Mouse (Mus musculus): ENCODE data around the gene Serpina3k. TPM values are rescaled to one million over a fixed set of nuclear protein-coding genes. Genes with fewer than 3 reads are reported as not detected.
"Not testable (repeated sequence)": the region's sequence is repeated elsewhere in the genome, so short reads cannot be mapped to it uniquely, and the experiment has no call there.

Serpina3k gene
- polyA plus RNA-seq, 1 experiment from 2014 or later, result not detected

DNA sequence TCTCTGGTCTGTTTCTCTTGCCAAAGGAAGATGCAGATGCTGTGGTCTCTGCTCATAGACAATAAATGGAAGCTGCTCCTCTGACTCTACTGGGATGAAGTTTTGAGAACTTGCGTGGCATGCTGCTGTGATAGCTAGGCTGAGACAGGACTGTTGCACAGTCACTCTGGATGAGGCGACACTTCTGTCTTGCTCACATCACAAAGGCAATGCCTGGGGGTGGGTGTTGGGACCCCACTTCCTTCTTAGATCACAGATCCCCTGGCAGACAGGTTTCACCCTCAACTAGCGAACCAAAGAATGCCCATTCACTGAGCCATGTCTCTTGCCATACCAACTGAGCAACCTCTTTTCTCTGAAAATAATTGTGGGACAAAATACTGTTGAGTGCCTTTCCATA, 419 bp downstream of the Serpina3k start:
- no peak overlapping the region for H3K4me2 ChIP-seq
- H3K9me3 ChIP-seq (ENCODE audit: control insufficient read depth, low read length), result no peaks in the 10 kb centered on the region
- H3K4me1 ChIP-seq (replicated peaks; ENCODE audit: control insufficient read depth, insufficient read depth, low read length), result no peaks in the 10 kb centered on the region
- no peak overlapping the region for H3K4me3 ChIP-seq (ENCODE audit: low read depth, low read length)
- ATAC-seq (replicated peaks; ENCODE audit: low FRiP score) (no peak), DNase-seq (ENCODE audit: low spot score) (peak; percentile 9)
- no peaks in the 10 kb centered on the region for H3K36me3 ChIP-seq (ENCODE audit: control insufficient read depth, insufficient read depth, low read length)
- H3K9ac ChIP-seq (ENCODE audit: low read depth, low read length), result no peak overlapping the region
- no peak overlapping the region for H3K27ac ChIP-seq (ENCODE audit: low read depth, low read length)
- WGBS, result 81% methylated on average over 3 of the region's 3 CpGs
- no peaks in the 10 kb centered on the region for H3K27me3 ChIP-seq (replicated peaks; ENCODE audit: control insufficient read depth, insufficient read depth, low read length)

- not testable (repeated sequence) for H3K4me2 ChIP-seq; ATAC-seq (replicated peaks; ENCODE audit: low FRiP score); H3K4me1 ChIP-seq (replicated peaks; ENCODE audit: control insufficient read depth, insufficient read depth, low read length); H3K4me3 ChIP-seq (ENCODE audit: low read depth, low read length); H3K36me3 ChIP-seq (ENCODE audit: control insufficient read depth, insufficient read depth, low read length); H3K9ac ChIP-seq (ENCODE audit: low read depth, low read length); H3K9me3 ChIP-seq (ENCODE audit: control insufficient read depth, low read length); H3K27ac ChIP-seq (ENCODE audit: low read depth, low read length); H3K27me3 ChIP-seq (replicated peaks; ENCODE audit: control insufficient read depth, insufficient read depth, low read length)
- DNase-seq (ENCODE audit: low spot score), result peak; percentile 6
Observed at GRCm38 (mm10) chr12:104342489-104342888, 4.2 kb downstream of the Serpina3k start.

DNA sequence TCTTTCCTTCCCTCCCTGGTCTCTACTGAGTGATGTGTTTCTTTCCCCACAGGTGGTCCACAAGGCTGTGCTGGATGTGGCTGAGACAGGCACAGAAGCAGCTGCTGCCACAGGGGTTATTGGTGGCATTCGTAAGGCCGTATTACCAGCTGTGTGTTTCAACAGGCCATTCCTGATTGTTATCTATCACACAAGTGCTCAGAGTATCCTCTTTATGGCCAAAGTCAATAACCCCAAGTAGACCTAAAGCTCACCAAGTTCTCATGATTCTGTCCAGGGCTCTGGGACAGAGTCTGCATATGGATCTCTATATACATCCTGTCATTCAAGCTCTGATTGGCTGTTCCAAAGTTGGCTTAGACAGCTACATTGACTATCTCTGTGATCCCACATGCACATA, 6.9 kb downstream of the Serpina3k start:
- Histone ChIP-seq H3K27me3 (replicated peaks; ENCODE audit: control insufficient read depth, insufficient read depth, low read length) (no peaks in the 10 kb centered on the region), H3K4me1 (replicated peaks; ENCODE audit: control insufficient read depth, insufficient read depth, low read length) (no peaks in the 10 kb centered on the region), H3K36me3 (ENCODE audit: control insufficient read depth, insufficient read depth, low read length) (no peaks in the 10 kb centered on the region), H3K27ac (ENCODE audit: low read depth, low read length) (no peak overlapping the region), H3K9ac (ENCODE audit: low read depth, low read length) (no peak overlapping the region), H3K9me3 (ENCODE audit: control insufficient read depth, low read length) (no peaks in the 10 kb centered on the region), H3K4me2 (no peak overlapping the region), H3K4me3 (ENCODE audit: low read depth, low read length) (no peak overlapping the region)
- no peak for ATAC-seq (replicated peaks; ENCODE audit: low FRiP score)
- no peak for DNase-seq (ENCODE audit: low spot score)
- 86% methylated on average over 2 of the region's 2 CpGs for WGBS

GRCm38 (mm10) chr12:104345707-104346106, 7.4 kb downstream of the Serpina3k start:
- Histone ChIP-seq H3K36me3 (ENCODE audit: control insufficient read depth, insufficient read depth, low read length) (no peaks in the 10 kb centered on the region), H3K27me3 (replicated peaks; ENCODE audit: control insufficient read depth, insufficient read depth, low read length) (no peaks in the 10 kb centered on the region), H3K9me3 (ENCODE audit: control insufficient read depth, low read length) (no peaks in the 10 kb centered on the region), H3K27ac (ENCODE audit: low read depth, low read length) (no peak overlapping the region), H3K9ac (ENCODE audit: low read depth, low read length) (no peak overlapping the region), H3K4me3 (ENCODE audit: low read depth, low read length) (no peak overlapping the region), H3K4me1 (replicated peaks; ENCODE audit: control insufficient read depth, insufficient read depth, low read length) (no peaks in the 10 kb centered on the region), H3K4me2 (no peak overlapping the region)
- no peak for DNase-seq (ENCODE audit: low spot score)
- ATAC-seq (replicated peaks; ENCODE audit: low FRiP score), result no peak

GRCm38 (mm10) chr12:104347091-104347490, 8.8 kb downstream of the Serpina3k start:
- H3K9me3 ChIP-seq (ENCODE audit: control insufficient read depth, low read length), result no peaks in the 10 kb centered on the region
- H3K27me3 ChIP-seq (replicated peaks; ENCODE audit: control insufficient read depth, insufficient read depth, low read length), result no peaks in the 10 kb centered on the region
- no peaks in the 10 kb centered on the region for H3K36me3 ChIP-seq (ENCODE audit: control insufficient read depth, insufficient read depth, low read length)
- no peak overlapping the region for H3K4me2 ChIP-seq
- H3K27ac ChIP-seq (ENCODE audit: low read depth, low read length), result no peak overlapping the region
- DNase-seq (ENCODE audit: low spot score) (no peak), ATAC-seq (replicated peaks; ENCODE audit: low FRiP score) (no peak)
- H3K4me1 ChIP-seq (replicated peaks; ENCODE audit: control insufficient read depth, insufficient read depth, low read length), result no peaks in the 10 kb centered on the region
- no peak overlapping the region for H3K4me3 ChIP-seq (ENCODE audit: low read depth, low read length)
- H3K9ac ChIP-seq (ENCODE audit: low read depth, low read length), result no peak overlapping the region
- WGBS, result 70% methylated on average over 2 of the region's 2 CpGs

DNA sequence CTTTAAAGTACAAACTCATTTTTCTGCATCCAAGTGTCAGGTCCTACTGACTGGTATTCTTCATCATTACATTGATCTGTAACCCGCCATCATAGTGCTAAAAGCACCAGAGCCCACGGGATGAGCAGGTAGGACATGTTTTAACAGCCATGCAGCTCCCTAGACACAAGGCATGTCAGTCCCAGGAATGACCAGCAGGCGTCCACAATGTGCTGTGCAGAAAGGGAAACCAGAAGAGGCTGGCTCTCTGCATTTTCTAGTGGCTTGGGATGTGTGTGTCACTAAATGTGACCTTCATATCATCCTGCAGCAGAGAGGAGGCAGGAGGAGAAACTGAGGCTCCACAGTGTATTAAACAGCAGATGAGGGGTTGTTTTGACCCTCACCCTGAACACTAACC, 13.5 kb downstream of the Serpina3k start:
- not testable (repeated sequence) for H3K9me3 ChIP-seq (ENCODE audit: control insufficient read depth, low read length); H3K9ac ChIP-seq (ENCODE audit: low read depth, low read length); H3K27ac ChIP-seq (ENCODE audit: low read depth, low read length); H3K36me3 ChIP-seq (ENCODE audit: control insufficient read depth, insufficient read depth, low read length); DNase-seq (ENCODE audit: low spot score); ATAC-seq (replicated peaks; ENCODE audit: low FRiP score); H3K4me3 ChIP-seq (ENCODE audit: low read depth, low read length); H3K4me2 ChIP-seq; H3K4me1 ChIP-seq (replicated peaks; ENCODE audit: control insufficient read depth, insufficient read depth, low read length); H3K27me3 ChIP-seq (replicated peaks; ENCODE audit: control insufficient read depth, insufficient read depth, low read length)
- 30% methylated on average over 3 of the region's 3 CpGs for WGBS

- DNase-seq (ENCODE audit: low spot score), result no peak
- 70% methylated on average over 3 of the region's 3 CpGs for WGBS
Observed at GRCm38 (mm10) chr12:104356006-104356405, 17.7 kb downstream of the Serpina3k start.

GRCm38 (mm10) chr12:104369986-104370385, 31.7 kb downstream of the Serpina3k start:
- no peaks in the 10 kb centered on the region for H3K36me3 ChIP-seq (ENCODE audit: control insufficient read depth, insufficient read depth, low read length)
- no peaks in the 10 kb centered on the region for H3K27me3 ChIP-seq (replicated peaks; ENCODE audit: control insufficient read depth, insufficient read depth, low read length)
- H3K27ac ChIP-seq (ENCODE audit: low read depth, low read length), result no peak overlapping the region
- no peaks in the 10 kb centered on the region for H3K9me3 ChIP-seq (ENCODE audit: control insufficient read depth, low read length)
- no peak for DNase-seq (ENCODE audit: low spot score)
- H3K4me2 ChIP-seq, result no peak overlapping the region
- H3K9ac ChIP-seq (ENCODE audit: low read depth, low read length), result no peak overlapping the region
- no peak for ATAC-seq (replicated peaks; ENCODE audit: low FRiP score)
- WGBS, result 84% methylated on average over 3 of the region's 3 CpGs
- no peaks in the 10 kb centered on the region for H3K4me1 ChIP-seq (replicated peaks; ENCODE audit: control insufficient read depth, insufficient read depth, low read length)
- no peak overlapping the region for H3K4me3 ChIP-seq (ENCODE audit: low read depth, low read length)

More at GRCm38 (mm10) chr12:104356006-104356405, 17.7 kb downstream of the Serpina3k start:
- H3K4me2 ChIP-seq, result no peak overlapping the region
- H3K9me3 ChIP-seq (ENCODE audit: control insufficient read depth, low read length), result no peaks in the 10 kb centered on the region
- no peaks in the 10 kb centered on the region for H3K36me3 ChIP-seq (ENCODE audit: control insufficient read depth, insufficient read depth, low read length)
- H3K27me3 ChIP-seq (replicated peaks; ENCODE audit: control insufficient read depth, insufficient read depth, low read length), result no peaks in the 10 kb centered on the region
- no peak for ATAC-seq (replicated peaks; ENCODE audit: low FRiP score)
- no peak overlapping the region for H3K9ac ChIP-seq (ENCODE audit: low read depth, low read length)
- H3K27ac ChIP-seq (ENCODE audit: low read depth, low read length), result no peak overlapping the region
- no peaks in the 10 kb centered on the region for H3K4me1 ChIP-seq (replicated peaks; ENCODE audit: control insufficient read depth, insufficient read depth, low read length)
- H3K4me3 ChIP-seq (ENCODE audit: low read depth, low read length), result no peak overlapping the region

- not testable (repeated sequence) for H3K9ac ChIP-seq (ENCODE audit: low read depth, low read length); ATAC-seq (replicated peaks; ENCODE audit: low FRiP score); H3K4me1 ChIP-seq (replicated peaks; ENCODE audit: control insufficient read depth, insufficient read depth, low read length); DNase-seq (ENCODE audit: low spot score); H3K27me3 ChIP-seq (replicated peaks; ENCODE audit: control insufficient read depth, insufficient read depth, low read length); H3K4me2 ChIP-seq; H3K4me3 ChIP-seq (ENCODE audit: low read depth, low read length); H3K36me3 ChIP-seq (ENCODE audit: control insufficient read depth, insufficient read depth, low read length); H3K27ac ChIP-seq (ENCODE audit: low read depth, low read length); H3K9me3 ChIP-seq (ENCODE audit: control insufficient read depth, low read length)
- 67% methylated on average over 5 of the region's 5 CpGs for WGBS
Observed at GRCm38 (mm10) chr12:104377179-104377578, 38.9 kb downstream of the Serpina3k start.
